Mouse (Mus musculus): ENCODE measurements around the gene Dcun1d1. TPM values are rescaled to one million over a fixed set of nuclear protein-coding genes. Genes with fewer than 3 reads are reported as not detected.

Gene Dcun1d1
- polyA plus RNA-seq, 1 experiment from 2014 or later: 118 TPM

- Histone ChIP-seq H3K4me2 (replicated peaks) (no peak overlapping the region), H3K27me3 (no peaks in the 10 kb centered on the region), H3K4me3 (no peak overlapping the region), H3K9me3 (no peaks in the 10 kb centered on the region), H3K27ac (replicated peaks) (no peak overlapping the region), H3K4me1 (no peaks in the 10 kb centered on the region), H3K9ac (replicated peaks) (no peak overlapping the region), H3K36me3 (peaks cover 9% of the 10 kb centered on the region; the same call in 1 of the 2 replicates)
- WGBS: 91% methylated on average over 11 of the region's 11 CpGs
- no peak for ATAC-seq (replicated peaks)
Measured at GRCm38 (mm10) chr3:35954901-35955575, 17.8 kb upstream of the Dcun1d1 start.

DNA sequence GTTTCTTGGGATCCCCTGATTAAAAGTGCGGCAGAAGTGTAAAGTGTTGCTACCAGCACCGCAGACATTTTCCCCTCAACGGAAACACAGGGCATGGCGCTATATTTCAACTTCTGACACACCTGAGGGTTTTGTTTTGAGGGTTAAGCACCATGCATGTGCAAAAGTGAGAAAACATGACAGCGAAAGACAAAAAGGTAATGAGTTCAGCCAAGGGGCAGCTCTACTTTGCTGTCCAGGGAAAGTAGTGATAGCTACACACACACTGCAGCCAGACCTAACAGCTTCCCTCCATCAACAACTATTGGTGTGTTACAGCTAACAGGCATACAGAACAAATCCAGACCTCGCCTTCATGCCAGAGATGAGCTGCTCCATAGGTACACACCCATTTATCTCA, 16.6 kb upstream of the Dcun1d1 start:
- H3K4me3 ChIP-seq: no peak overlapping the region
- no peaks in the 10 kb centered on the region for H3K27me3 ChIP-seq
- no peak overlapping the region for H3K9ac ChIP-seq (replicated peaks)
- H3K36me3 ChIP-seq: peaks cover 3% of the 10 kb centered on the region; the same call in 1 of the 2 replicates
- 93% methylated on average over 6 of the region's 6 CpGs for WGBS
- H3K27ac ChIP-seq (replicated peaks): no peak overlapping the region
- no peak for ATAC-seq (replicated peaks)
- H3K4me1 ChIP-seq: no peaks in the 10 kb centered on the region
- H3K4me2 ChIP-seq (replicated peaks): no peak overlapping the region
- H3K9me3 ChIP-seq: no peaks in the 10 kb centered on the region

GRCm38 (mm10) chr3:35953184-35953583, 15.9 kb upstream of the Dcun1d1 start:
- 70% methylated on average over 1 of the region's 1 CpGs for WGBS
- Histone ChIP-seq H3K36me3 (no peaks in the 10 kb centered on the region), H3K4me2 (replicated peaks) (no peak overlapping the region), H3K4me1 (no peaks in the 10 kb centered on the region), H3K27ac (replicated peaks) (no peak overlapping the region), H3K4me3 (no peak overlapping the region), H3K27me3 (no peaks in the 10 kb centered on the region), H3K9me3 (no peaks in the 10 kb centered on the region), H3K9ac (replicated peaks) (no peak overlapping the region)
- no peak for ATAC-seq (replicated peaks)

DNA sequence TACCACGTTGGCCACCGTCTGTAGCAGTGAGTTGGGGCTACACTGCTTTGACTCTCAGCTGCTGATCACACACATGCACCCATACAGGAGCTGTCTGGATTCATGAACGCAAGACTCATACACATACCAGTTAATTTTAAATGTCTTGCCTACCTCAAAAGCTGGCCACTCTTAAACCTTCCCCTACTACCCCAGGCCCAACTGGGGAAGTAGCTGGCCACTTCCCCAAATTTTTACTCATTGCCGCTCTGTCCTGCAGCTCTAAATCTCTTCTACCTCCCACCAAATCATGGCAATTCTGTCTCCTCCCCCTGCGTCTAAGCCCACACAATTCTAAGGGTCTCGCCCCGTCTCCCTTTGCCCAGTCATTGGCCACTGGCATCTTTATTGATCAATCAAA, 11.0 kb upstream of the Dcun1d1 start:
- Histone ChIP-seq H3K4me1 (no peaks in the 10 kb centered on the region), H3K36me3 (no peaks in the 10 kb centered on the region), H3K4me2 (replicated peaks) (no peak overlapping the region), H3K9me3 (no peaks in the 10 kb centered on the region), H3K27me3 (no peaks in the 10 kb centered on the region), H3K4me3 (no peak overlapping the region), H3K9ac (replicated peaks) (no peak overlapping the region), H3K27ac (replicated peaks) (no peak overlapping the region)
- WGBS: 89% methylated on average over 7 of the region's 7 CpGs
- no peak for ATAC-seq (replicated peaks)

GRCm38 (mm10) chr3:35940520-35941135, 3.4 kb upstream of the Dcun1d1 start:
- no peaks in the 10 kb centered on the region for H3K36me3 ChIP-seq
- H3K9me3 ChIP-seq: no peaks in the 10 kb centered on the region
- no peak overlapping the region for H3K27ac ChIP-seq (replicated peaks)
- no peaks in the 10 kb centered on the region for H3K4me1 ChIP-seq
- 91% methylated on average over 4 of the region's 4 CpGs for WGBS
- H3K9ac ChIP-seq (replicated peaks): no peak overlapping the region
- H3K4me3 ChIP-seq: no peak overlapping the region
- no peak for ATAC-seq (replicated peaks)
- H3K27me3 ChIP-seq: no peaks in the 10 kb centered on the region
- no peak overlapping the region for H3K4me2 ChIP-seq (replicated peaks)

DNA sequence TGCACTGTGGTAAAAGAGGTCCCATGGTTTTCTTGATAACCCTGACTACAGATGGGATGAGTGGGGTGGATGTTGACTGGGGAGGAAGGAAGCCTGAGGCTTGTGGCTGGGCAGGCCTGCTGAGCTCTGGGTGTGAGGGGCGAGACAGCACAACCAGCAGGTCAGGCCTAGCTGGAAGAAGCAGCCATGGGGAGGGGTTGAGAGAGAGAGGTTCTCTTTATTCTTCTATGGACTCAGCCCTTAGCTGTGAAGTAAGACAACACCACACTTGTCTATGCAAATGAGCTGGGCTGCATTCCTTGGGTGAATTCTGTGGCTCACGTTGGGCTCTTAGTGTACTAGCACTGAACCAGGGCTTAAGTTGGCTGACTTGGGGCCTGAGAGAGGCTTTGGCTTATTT, 2.8 kb upstream of the Dcun1d1 start:
- no peak overlapping the region for H3K4me2 ChIP-seq (replicated peaks)
- no peaks in the 10 kb centered on the region for H3K27me3 ChIP-seq
- H3K9ac ChIP-seq (replicated peaks): no peak overlapping the region
- WGBS: 45% methylated on average over 2 of the region's 2 CpGs
- no peak for ATAC-seq (replicated peaks)
- no peak overlapping the region for H3K4me3 ChIP-seq
- H3K9me3 ChIP-seq: no peaks in the 10 kb centered on the region
- no peaks in the 10 kb centered on the region for H3K4me1 ChIP-seq
- no peaks in the 10 kb centered on the region for H3K36me3 ChIP-seq
- H3K27ac ChIP-seq (replicated peaks): no peak overlapping the region

- Histone ChIP-seq H3K4me1 (peaks cover 32% of the 10 kb centered on the region), H3K4me3 (peak overlapping the region; percentile 73), H3K27me3 (no peaks in the 10 kb centered on the region), H3K9ac (replicated peaks) (peak overlapping the region; percentile 73), H3K27ac (replicated peaks) (peak overlapping the region; percentile 82), H3K4me2 (replicated peaks) (peak overlapping the region; percentile 91), H3K9me3 (no peaks in the 10 kb centered on the region), H3K36me3 (no peaks in the 10 kb centered on the region)
- ATAC-seq (replicated peaks): peak; percentile 53
- 0% methylated on average over 14 of the region's 14 CpGs for WGBS
Measured at GRCm38 (mm10) chr3:35933405-35933777, 3.9 kb downstream of the Dcun1d1 start.

- peak overlapping the region; percentile 82 for H3K27ac ChIP-seq (replicated peaks)
- H3K9ac ChIP-seq (replicated peaks): peak overlapping the region; percentile 73
- peak overlapping the region; percentile 91 for H3K4me2 ChIP-seq (replicated peaks)
- WGBS: under 1% methylated on average over 57 of the region's 73 CpGs
- no peaks in the 10 kb centered on the region for H3K36me3 ChIP-seq
- peak overlapping the region; percentile 73 for H3K4me3 ChIP-seq
- ATAC-seq (replicated peaks): peak; percentile 96
- peaks cover 32% of the 10 kb centered on the region for H3K4me1 ChIP-seq
- no peaks in the 10 kb centered on the region for H3K27me3 ChIP-seq
- no peaks in the 10 kb centered on the region for H3K9me3 ChIP-seq
Measured at GRCm38 (mm10) chr3:35932735-35933404, 4.4 kb downstream of the Dcun1d1 start.

- Histone ChIP-seq H3K27ac (replicated peaks) (peak overlapping the region; percentile 82), H3K9ac (replicated peaks) (peak overlapping the region; percentile 73), H3K27me3 (no peaks in the 10 kb centered on the region), H3K36me3 (no peaks in the 10 kb centered on the region), H3K4me3 (peak overlapping the region; percentile 73), H3K4me1 (peaks cover 32% of the 10 kb centered on the region), H3K4me2 (replicated peaks) (peak overlapping the region; percentile 91), H3K9me3 (no peaks in the 10 kb centered on the region)
- under 1% methylated on average over 63 of the region's 65 CpGs for WGBS
- ATAC-seq (replicated peaks): peak; percentile 82
Measured at GRCm38 (mm10) chr3:35931896-35932727, 5.1 kb downstream of the Dcun1d1 start.

DNA sequence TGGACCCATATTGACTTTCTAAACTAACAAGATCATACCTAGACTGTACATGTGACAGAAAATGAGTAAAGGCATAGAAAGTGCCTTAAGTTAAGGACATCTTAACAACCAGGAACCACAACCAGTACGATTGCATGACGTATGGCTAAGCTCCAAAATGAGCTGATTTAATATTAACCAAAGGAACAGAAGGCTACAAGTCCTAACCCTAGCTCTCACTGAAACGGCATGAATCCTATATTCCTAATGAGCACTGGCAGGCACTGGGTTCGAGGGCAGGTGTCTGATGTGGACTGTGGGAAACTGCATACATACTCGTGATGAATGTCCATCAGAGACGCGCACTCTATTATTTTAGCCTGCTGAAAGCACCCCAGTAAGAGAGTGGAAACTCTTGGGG, 5.9 kb downstream of the Dcun1d1 start:
- Histone ChIP-seq H3K9me3 (no peaks in the 10 kb centered on the region), H3K4me1 (peaks cover 32% of the 10 kb centered on the region), H3K27ac (replicated peaks) (no peak overlapping the region), H3K27me3 (no peaks in the 10 kb centered on the region), H3K9ac (replicated peaks) (peak overlapping the region; percentile 73), H3K4me3 (peak overlapping the region; percentile 73), H3K36me3 (no peaks in the 10 kb centered on the region), H3K4me2 (replicated peaks) (peak overlapping the region; percentile 91)
- ATAC-seq (replicated peaks): no peak
- 34% methylated on average over 7 of the region's 7 CpGs for WGBS

GRCm38 (mm10) chr3:35929831-35930230, 7.4 kb downstream of the Dcun1d1 start:
- H3K4me3 ChIP-seq: no peak overlapping the region
- no peak overlapping the region for H3K9ac ChIP-seq (replicated peaks)
- no peaks in the 10 kb centered on the region for H3K36me3 ChIP-seq
- WGBS: 76% methylated on average over 8 of the region's 8 CpGs
- no peaks in the 10 kb centered on the region for H3K9me3 ChIP-seq
- no peak overlapping the region for H3K4me2 ChIP-seq (replicated peaks)
- ATAC-seq (replicated peaks): no peak
- H3K4me1 ChIP-seq: peaks cover 32% of the 10 kb centered on the region
- H3K27me3 ChIP-seq: no peaks in the 10 kb centered on the region
- no peak overlapping the region for H3K27ac ChIP-seq (replicated peaks)

- no peak for ATAC-seq (replicated peaks)
- H3K27ac ChIP-seq (replicated peaks): no peak overlapping the region
- no peaks in the 10 kb centered on the region for H3K27me3 ChIP-seq
- H3K9ac ChIP-seq (replicated peaks): no peak overlapping the region; the same call in 1 of the 2 replicates
- H3K36me3 ChIP-seq: no peaks in the 10 kb centered on the region
- H3K4me3 ChIP-seq: no peak overlapping the region
- peaks cover 32% of the 10 kb centered on the region for H3K4me1 ChIP-seq
- 58% methylated on average over 3 of the region's 3 CpGs for WGBS
- H3K9me3 ChIP-seq: no peaks in the 10 kb centered on the region
- no peak overlapping the region for H3K4me2 ChIP-seq (replicated peaks)
Measured at GRCm38 (mm10) chr3:35929406-35929805, 7.8 kb downstream of the Dcun1d1 start.
